Mouse (Mus musculus) forebrain, postnatal 0 days (tissue): Measurements from ENCODE around the gene B230118H07Rik. TPM values are rescaled to one million over a fixed set of nuclear protein-coding genes. Genes with fewer than 3 reads are reported as not detected.

Source experiments
- ATAC-seq: fragments of 200-750 bp; cut with Nextera tagmentation; 2 replicates; pipeline ENCODE4 v1.8.0; 2017; ENCODE audit warnings: mild to moderate bottlenecking, moderate library complexity
- DNase-seq: peaks from one replicate; pipeline ENCODE4 v3.0.0-alpha.2; 2015
- H3K27ac ChIP-seq: fragments of 300-500 bp; sonication (generic); 2 replicates; pipeline ENCODE4 v1.5.1; 2014; ENCODE audit warnings: low read depth, mild to moderate bottlenecking, antibody characterized with exemption, low read length, moderate library complexity, mixed read lengths
- H3K27me3 ChIP-seq: fragments of 300-500 bp; sonication (generic); 2 replicates; pipeline ENCODE4 v1.6.1; 2014; ENCODE audit warnings: mild to moderate bottlenecking, low read length, mixed read lengths; ENCODE audit not compliant: insufficient read depth
- H3K36me3 ChIP-seq: fragments of 300-500 bp; sonication (generic); 2 replicates; pipeline ENCODE4 v1.6.1; 2014; ENCODE audit warnings: mild to moderate bottlenecking, moderate library complexity; ENCODE audit not compliant: insufficient read depth
- H3K4me1 ChIP-seq: fragments of 300-500 bp; sonication (generic); 2 replicates; pipeline ENCODE4 v1.6.1; 2014; ENCODE audit warnings: antibody characterized with exemption; ENCODE audit not compliant: insufficient read depth
- H3K4me2 ChIP-seq: fragments of 300-500 bp; sonication (generic); 2 replicates; pipeline ENCODE4 v1.6.1; 2014; ENCODE audit warnings: low read depth, mild to moderate bottlenecking, moderate library complexity
- H3K4me3 ChIP-seq: fragments of 300-500 bp; sonication (generic); 2 replicates; pipeline ENCODE4 v1.5.1; 2014; ENCODE audit warnings: low read depth, low read length, mixed read lengths
- H3K9ac ChIP-seq: fragments of 300-500 bp; sonication (generic); 2 replicates; pipeline ENCODE4 v1.6.1; 2014; ENCODE audit warnings: mild to moderate bottlenecking
- H3K9me3 ChIP-seq: fragments of 300-500 bp; sonication (generic); 2 replicates; pipeline ENCODE4 v1.6.1; 2016; ENCODE audit warnings: low read length
- CTCF ChIP-seq: sonication (generic); IDR thresholded peaks from 2 replicates; pipeline ENCODE4 v1.5.1; 2016; ENCODE audit warnings: antibody characterized with exemption, control low read depth, low read depth
- WGBS: fragments of 180-500 bp; shearing (Covaris S2); extraction: QIAGEN DNeasy Blood & Tissue Kit; methylation state at CpG from one replicate; pipeline ENCODE4 v1.1.7; 2014; 5-methylcytosine and 5-hydroxymethylcytosine counted together
- polyA plus RNA-seq: library from polyadenylated mRNA; unstranded; fragments of >200 nt; fragmentation: Nextera tagmentation; extraction: Ambion mirVana; gene quantifications from 2 replicates; pipeline ENCODE4 v1.2.1, GENCODE M21; 2015
- total RNA-seq: library from RNA; depleted of rRNA; stranded (reverse); fragments of >200 nt; gene quantifications from 2 replicates; pipeline ENCODE4 v1.2.3, GENCODE M21; 2014; rRNA removed

Gene B230118H07Rik
- total and polyA plus RNA-seq, 2 experiments from 2014 or later, result 29.5 to 52.0 TPM

DNA sequence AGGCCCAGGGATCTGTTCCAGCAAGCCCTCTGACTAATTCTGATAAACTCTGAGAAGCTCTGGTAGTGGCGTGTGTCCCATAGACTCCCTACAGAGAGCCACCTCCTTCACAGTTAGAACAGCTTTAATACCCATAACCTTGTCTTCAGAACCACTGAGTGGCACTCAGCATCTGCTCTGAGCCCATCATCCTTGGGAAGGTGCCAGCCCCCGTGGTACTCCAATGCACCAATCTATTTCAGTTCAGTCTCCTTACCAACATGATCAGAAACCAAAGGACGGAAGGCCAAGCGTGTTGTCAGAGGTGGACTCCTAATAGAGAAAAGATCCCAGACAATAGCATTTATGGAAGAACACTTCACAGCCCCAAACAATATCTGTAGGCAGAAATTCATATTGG is 124.2 kb downstream of the B230118H07Rik start:
- DNase-seq (no peak), ATAC-seq (no peak)
- H3K4me2 ChIP-seq, result no peak overlapping the region
- H3K4me1 ChIP-seq, result no peaks in the 10 kb centered on the region
- no peak overlapping the region for H3K27ac ChIP-seq
- H3K27me3 ChIP-seq, result no peaks in the 10 kb centered on the region
- no peaks in the 10 kb centered on the region for H3K36me3 ChIP-seq
- no peak for TF ChIP-seq CTCF
- H3K9ac ChIP-seq, result no peak overlapping the region
- no peaks in the 10 kb centered on the region for H3K9me3 ChIP-seq
- no peak overlapping the region for H3K4me3 ChIP-seq
- 87% methylated on average over 4 of the region's 4 CpGs for WGBS

DNA sequence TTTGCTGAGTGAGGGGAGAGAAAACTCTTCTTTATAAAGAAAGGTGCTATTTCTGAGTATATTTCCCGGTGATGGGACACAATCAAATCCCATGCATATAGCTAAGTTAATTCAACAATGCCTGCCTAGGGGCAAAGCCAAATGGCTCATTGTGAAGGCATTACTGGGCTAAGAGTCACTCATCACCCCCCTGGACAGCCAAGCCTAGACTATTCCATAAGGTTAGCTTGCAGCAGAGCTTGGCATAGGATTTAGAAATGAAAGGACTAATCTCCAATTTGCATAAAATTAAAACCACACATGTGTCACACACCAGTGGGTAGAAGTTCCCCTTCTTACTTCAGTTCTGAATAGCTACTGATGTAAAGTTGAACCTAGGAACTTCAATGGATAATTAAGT is 128.8 kb downstream of the B230118H07Rik start:
- TF ChIP-seq CTCF, result no peak
- Histone ChIP-seq H3K4me2 (no peak overlapping the region), H3K9me3 (no peaks in the 10 kb centered on the region), H3K4me1 (no peaks in the 10 kb centered on the region), H3K4me3 (no peak overlapping the region), H3K27ac (no peak overlapping the region), H3K9ac (no peak overlapping the region), H3K27me3 (no peaks in the 10 kb centered on the region), H3K36me3 (no peaks in the 10 kb centered on the region)
- 19% methylated on average over 1 of the region's 1 CpGs for WGBS
- DNase-seq (no peak), ATAC-seq (no peak)

DNA sequence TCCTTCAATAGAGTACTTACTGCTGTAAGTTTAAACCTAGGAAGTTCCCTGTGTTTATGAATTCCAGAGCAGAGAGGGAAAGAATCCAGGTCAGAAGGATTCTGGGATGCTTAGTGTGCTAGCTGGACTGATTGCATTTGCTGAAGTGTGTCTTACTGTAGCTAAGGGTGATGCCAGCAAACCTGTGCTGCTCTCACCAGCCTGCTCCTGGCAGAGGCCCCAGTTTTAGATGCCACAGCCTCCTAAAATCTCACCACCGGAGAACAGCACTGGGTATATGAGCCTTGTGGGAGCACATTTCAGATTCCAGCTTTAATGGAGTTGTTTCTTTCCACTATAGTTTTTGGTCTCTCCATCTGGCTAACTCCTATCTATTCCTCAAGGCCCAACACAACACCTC is 129.4 kb downstream of the B230118H07Rik start:
- DNase-seq, result no peak
- Histone ChIP-seq H3K27me3 (no peaks in the 10 kb centered on the region), H3K27ac (no peak overlapping the region), H3K36me3 (no peaks in the 10 kb centered on the region), H3K4me3 (no peak overlapping the region), H3K4me1 (no peaks in the 10 kb centered on the region), H3K4me2 (no peak overlapping the region), H3K9ac (no peak overlapping the region), H3K9me3 (no peaks in the 10 kb centered on the region)
- ATAC-seq, result no peak
- 50% methylated on average over 1 of the region's 1 CpGs for WGBS
- no peak for TF ChIP-seq CTCF

Other genes with a start within 250 kb of the B230118H07Rik start
- not detected in 2 replicates for gene Rag2, start 24.8 kb downstream of the B230118H07Rik start, total RNA-seq
- not detected in 2 replicates for gene Rag2, start 24.8 kb downstream of the B230118H07Rik start, polyA plus RNA-seq
- 0.23 and 0.43 TPM in 2 replicates for gene Rag1, start within 50 bp of the B230118H07Rik start, total RNA-seq
- 0.04 and 0.10 TPM in 2 replicates for gene Rag1, start within 50 bp of the B230118H07Rik start, polyA plus RNA-seq
- gene Traf6, start 28.9 kb upstream of the B230118H07Rik start, total RNA-seq, result 19.5 and 26.0 TPM in 2 replicates
- gene Traf6, start 28.9 kb upstream of the B230118H07Rik start, polyA plus RNA-seq, result 7.4 and 9.8 TPM in 2 replicates
- 3.2 and 4.2 TPM in 2 replicates for gene Prr5l, start 233.5 kb upstream of the B230118H07Rik start, total RNA-seq
- 3.6 and 5.6 TPM in 2 replicates for gene Prr5l, start 233.5 kb upstream of the B230118H07Rik start, polyA plus RNA-seq
- 144 and 195 TPM in 2 replicates for gene Commd9, start 236.7 kb upstream of the B230118H07Rik start, total RNA-seq
- 97.7 and 107 TPM in 2 replicates for gene Commd9, start 236.7 kb upstream of the B230118H07Rik start, polyA plus RNA-seq